Mouse (Mus musculus) midbrain, embryonic 12.5 days (tissue): ENCODE measurements around the gene Gm4791. TPM values are rescaled to one million over a fixed set of nuclear protein-coding genes. Genes with fewer than 3 reads are reported as not detected.
A peak's percentile ranks its signal among the peaks of the same experiment; 100 is the strongest.

Experiments
- ATAC-seq: fragments of 200-750 bp; cut with Nextera tagmentation; 2 replicates; pipeline ENCODE4 v1.8.0; 2017; ENCODE audit warnings: low read depth, moderate TSS enrichment, moderate library complexity; ENCODE audit not compliant: low FRiP score
- H3K27ac ChIP-seq: fragments of 300-500 bp; sonication (generic); replicated peaks from 2 replicates; pipeline ENCODE4 v1.5.1; 2016; ENCODE audit warnings: mild to moderate bottlenecking
- H3K27me3 ChIP-seq: fragments of 300-500 bp; sonication (generic); 2 replicates; pipeline ENCODE4 v1.6.1; 2016; ENCODE audit warnings: mild to moderate bottlenecking
- H3K36me3 ChIP-seq: fragments of 300-500 bp; sonication (generic); 2 replicates; pipeline ENCODE4 v1.6.1; 2016
- H3K4me1 ChIP-seq: fragments of 300-500 bp; sonication (generic); 2 replicates; pipeline ENCODE4 v1.6.1; 2016
- H3K4me2 ChIP-seq: fragments of 300-500 bp; sonication (generic); replicated peaks from 2 replicates; pipeline ENCODE4 v1.6.1; 2016; ENCODE audit warnings: mild to moderate bottlenecking, moderate library complexity
- H3K4me3 ChIP-seq: fragments of 300-500 bp; sonication (generic); 2 replicates; pipeline ENCODE4 v1.5.1; 2016; ENCODE audit warnings: mild to moderate bottlenecking
- H3K9ac ChIP-seq: fragments of 300-500 bp; sonication (generic); replicated peaks from 2 replicates; pipeline ENCODE4 v1.6.1; 2016; ENCODE audit warnings: mild to moderate bottlenecking, moderate library complexity
- H3K9me3 ChIP-seq: fragments of 300-500 bp; sonication (generic); 2 replicates; pipeline ENCODE4 v1.6.1; 2016; ENCODE audit warnings: mild to moderate bottlenecking
- WGBS: fragments of 180-500 bp; shearing (Covaris S2); methylation state at CpG from one replicate; pipeline ENCODE4 v1.1.7; 2016; 5-methylcytosine and 5-hydroxymethylcytosine counted together
- polyA plus RNA-seq: library from polyadenylated mRNA; unstranded; fragments of >200 nt; fragmentation: Nextera tagmentation; extraction: Ambion mirVana; gene quantifications from 2 replicates; pipeline ENCODE4 v1.2.1, GENCODE M21; 2016

Gm4791 gene
- not detected in 2 replicates for polyA plus RNA-seq

GRCm38 (mm10) chr9:46998338-46998791 is at the start of gene Gm4791:
Gm4791 (plus strand) TSS chr9:46998741.
- Histone ChIP-seq H3K9me3 (no peaks in the 10 kb centered on the region), H3K4me3 (no peak within 1 kb of the TSS), H3K9ac (no peak within 1 kb of the TSS), H3K36me3 (no peaks in the 10 kb centered on the region), H3K27ac (no peak within 1 kb of the TSS), H3K27me3 (no peaks in the 10 kb centered on the region), H3K4me2 (no peak within 1 kb of the TSS), H3K4me1 (no peaks in the 10 kb centered on the region; the same call in 1 of the 2 replicates)
- no peak for ATAC-seq
- WGBS: 51% methylated on average over 5 of the region's 5 CpGs

- Histone ChIP-seq H3K27ac (peak overlapping the region; percentile 8; the same call in 1 of the 2 replicates), H3K4me1 (peaks cover 24% of the 10 kb centered on the region), H3K9ac (no peak overlapping the region), H3K36me3 (no peaks in the 10 kb centered on the region), H3K27me3 (peaks cover 3% of the 10 kb centered on the region; the same call in 1 of the 2 replicates), H3K9me3 (no peaks in the 10 kb centered on the region), H3K4me2 (no peak overlapping the region), H3K4me3 (no peak overlapping the region)
- no peak for ATAC-seq
- WGBS: 59% methylated on average over 6 of the region's 6 CpGs
Measured at GRCm38 (mm10) chr9:46956286-46956685, 42.3 kb upstream of the Gm4791 start.

GRCm38 (mm10) chr9:46957420-46957950 is 41.1 kb upstream of the Gm4791 start:
- no peak overlapping the region for H3K27ac ChIP-seq
- H3K9ac ChIP-seq: no peak overlapping the region
- H3K4me2 ChIP-seq: no peak overlapping the region
- H3K9me3 ChIP-seq: no peaks in the 10 kb centered on the region
- H3K4me3 ChIP-seq: no peak overlapping the region
- ATAC-seq: no peak
- no peaks in the 10 kb centered on the region for H3K36me3 ChIP-seq
- peaks cover 24% of the 10 kb centered on the region for H3K4me1 ChIP-seq
- 80% methylated on average over 8 of the region's 8 CpGs for WGBS
- H3K27me3 ChIP-seq: peaks cover 3% of the 10 kb centered on the region; the same call in 1 of the 2 replicates

- Histone ChIP-seq H3K4me3 (no peak overlapping the region), H3K9ac (no peak overlapping the region), H3K27ac (no peak overlapping the region), H3K4me2 (no peak overlapping the region), H3K4me1 (peaks cover 9% of the 10 kb centered on the region), H3K27me3 (no peaks in the 10 kb centered on the region), H3K9me3 (no peaks in the 10 kb centered on the region), H3K36me3 (no peaks in the 10 kb centered on the region)
- ATAC-seq: no peak
- WGBS: 40% methylated on average over 5 of the region's 5 CpGs
Measured at GRCm38 (mm10) chr9:46966028-46966427, 32.5 kb upstream of the Gm4791 start.

GRCm38 (mm10) chr9:46968970-46969369 is 29.6 kb upstream of the Gm4791 start:
- Histone ChIP-seq H3K27ac (no peak overlapping the region), H3K4me3 (no peak overlapping the region), H3K9me3 (no peaks in the 10 kb centered on the region), H3K36me3 (no peaks in the 10 kb centered on the region), H3K27me3 (no peaks in the 10 kb centered on the region), H3K9ac (no peak overlapping the region), H3K4me2 (no peak overlapping the region), H3K4me1 (peaks cover 9% of the 10 kb centered on the region)
- ATAC-seq: no peak
- 43% methylated on average over 6 of the region's 6 CpGs for WGBS

GRCm38 (mm10) chr9:46969406-46969805 is 29.1 kb upstream of the Gm4791 start:
- Histone ChIP-seq H3K4me3 (no peak overlapping the region), H3K4me1 (peaks cover 9% of the 10 kb centered on the region; the same call in 1 of the 2 replicates), H3K4me2 (no peak overlapping the region), H3K36me3 (no peaks in the 10 kb centered on the region), H3K27ac (no peak overlapping the region), H3K9me3 (no peaks in the 10 kb centered on the region), H3K9ac (no peak overlapping the region), H3K27me3 (no peaks in the 10 kb centered on the region)
- no peak for ATAC-seq
- WGBS: 79% methylated on average over 6 of the region's 6 CpGs

GRCm38 (mm10) chr9:46978806-46979205 is 19.7 kb upstream of the Gm4791 start:
- Histone ChIP-seq H3K4me3 (no peak overlapping the region), H3K9ac (no peak overlapping the region), H3K9me3 (no peaks in the 10 kb centered on the region), H3K27me3 (peaks cover 24% of the 10 kb centered on the region), H3K4me1 (peaks cover 14% of the 10 kb centered on the region), H3K27ac (no peak overlapping the region), H3K36me3 (no peaks in the 10 kb centered on the region), H3K4me2 (0 out of 2 replicates have a peak overlapping the region, but pooled peaks have one; percentile 1)
- 17% methylated on average over 11 of the region's 11 CpGs for WGBS
- no peak for ATAC-seq

GRCm38 (mm10) chr9:46980111-46980510 is 18.4 kb upstream of the Gm4791 start:
- H3K36me3 ChIP-seq: no peaks in the 10 kb centered on the region
- no peak overlapping the region for H3K9ac ChIP-seq
- H3K9me3 ChIP-seq: no peaks in the 10 kb centered on the region
- no peak overlapping the region for H3K27ac ChIP-seq
- no peak for ATAC-seq
- WGBS: 40% methylated on average over 2 of the region's 2 CpGs
- peaks cover 14% of the 10 kb centered on the region for H3K4me1 ChIP-seq
- H3K4me3 ChIP-seq: no peak overlapping the region
- peaks cover 24% of the 10 kb centered on the region for H3K27me3 ChIP-seq
- H3K4me2 ChIP-seq: no peak overlapping the region

GRCm38 (mm10) chr9:46983471-46983870 is 15.1 kb upstream of the Gm4791 start:
- ATAC-seq: no peak
- WGBS: 81% methylated on average over 2 of the region's 2 CpGs
- H3K4me3 ChIP-seq: no peak overlapping the region
- H3K27ac ChIP-seq: no peak overlapping the region
- peaks cover 11% of the 10 kb centered on the region for H3K4me1 ChIP-seq
- H3K9ac ChIP-seq: no peak overlapping the region
- no peak overlapping the region for H3K4me2 ChIP-seq
- 0 out of 2 replicates have a peak, but pooled peaks cover 6% of the 10 kb centered on the region for H3K27me3 ChIP-seq
- H3K36me3 ChIP-seq: no peaks in the 10 kb centered on the region
- H3K9me3 ChIP-seq: no peaks in the 10 kb centered on the region

GRCm38 (mm10) chr9:47041569-47041968 is 43.0 kb downstream of the Gm4791 start:
- Histone ChIP-seq H3K36me3 (no peaks in the 10 kb centered on the region), H3K4me3 (no peak overlapping the region), H3K9ac (no peak overlapping the region), H3K4me2 (no peak overlapping the region), H3K9me3 (no peaks in the 10 kb centered on the region), H3K27ac (no peak overlapping the region), H3K4me1 (no peaks in the 10 kb centered on the region), H3K27me3 (no peaks in the 10 kb centered on the region)
- WGBS: 88% methylated on average over 6 of the region's 6 CpGs
- ATAC-seq: no peak
